Mouse (Mus musculus) liver, embryonic 11.5 days (tissue): ENCODE measurements around the gene Anks4b. TPM values are rescaled to one million over a fixed set of nuclear protein-coding genes. Genes with fewer than 3 reads are reported as not detected.

Source experiments
- ATAC-seq: fragments of 200-750 bp; cut with Nextera tagmentation; replicated peaks from 2 replicates; pipeline ENCODE4 v1.8.0; 2017; ENCODE audit warnings: moderate number of reproducible peaks, mild to moderate bottlenecking, moderate TSS enrichment, moderate library complexity; ENCODE audit not compliant: low FRiP score
- DNase-seq: peaks from one replicate; pipeline ENCODE4 v3.0.0-alpha.2; 2017; ENCODE audit warnings: low spot score
- H3K27ac ChIP-seq: fragments of 300-500 bp; sonication (generic); 2 replicates; pipeline ENCODE4 v1.5.1; 2014; ENCODE audit warnings: mild to moderate bottlenecking, low read depth, low read length, control low read depth
- H3K27me3 ChIP-seq: fragments of 300-500 bp; sonication (generic); replicated peaks from 2 replicates; pipeline ENCODE4 v1.6.1; 2014; ENCODE audit warnings: low read length, mixed read lengths; ENCODE audit not compliant: control insufficient read depth, insufficient read depth
- H3K36me3 ChIP-seq: fragments of 300-500 bp; sonication (generic); 2 replicates; pipeline ENCODE4 v1.6.1; 2014; ENCODE audit warnings: mild to moderate bottlenecking, low read length, moderate library complexity, mixed read lengths; ENCODE audit not compliant: control insufficient read depth, insufficient read depth
- H3K4me1 ChIP-seq: fragments of 300-500 bp; sonication (generic); replicated peaks from 2 replicates; pipeline ENCODE4 v1.6.1; 2014; ENCODE audit warnings: low read length, mixed read lengths; ENCODE audit not compliant: control insufficient read depth, insufficient read depth
- H3K4me2 ChIP-seq: fragments of 300-500 bp; sonication (generic); 2 replicates; pipeline ENCODE4 v1.6.1; 2014; ENCODE audit warnings: mild to moderate bottlenecking, control low read depth, moderate library complexity
- H3K4me3 ChIP-seq: fragments of 300-500 bp; sonication (generic); 2 replicates; pipeline ENCODE4 v1.5.1; 2014; ENCODE audit warnings: low read depth, low read length, control low read depth
- H3K9ac ChIP-seq: fragments of 300-500 bp; sonication (generic); 2 replicates; pipeline ENCODE4 v1.6.1; 2014; ENCODE audit warnings: low read depth, low read length, control low read depth
- H3K9me3 ChIP-seq: fragments of 300-500 bp; sonication (generic); 2 replicates; pipeline ENCODE4 v1.6.1; 2016; ENCODE audit warnings: low read length, inconsistent platforms, mixed read lengths; ENCODE audit not compliant: control insufficient read depth
- WGBS: fragments of 180-500 bp; shearing (Covaris S2); extraction: QIAGEN DNeasy Blood & Tissue Kit; methylation state at CpG from one replicate; pipeline ENCODE4 v1.1.7; 2014; 5-methylcytosine and 5-hydroxymethylcytosine counted together
- polyA plus RNA-seq: library from polyadenylated mRNA; unstranded; fragments of >200 nt; fragmentation: Nextera tagmentation; extraction: Ambion mirVana; gene quantifications from 2 replicates; pipeline ENCODE4 v1.2.1, GENCODE M21; 2014

Anks4b gene
- polyA plus RNA-seq, 1 experiment from 2014 or later: 1.9 TPM

- 75% methylated on average over 5 of the region's 5 CpGs for WGBS
- Histone ChIP-seq H3K27ac (no peak overlapping the region), H3K9ac (no peak overlapping the region), H3K36me3 (no peaks in the 10 kb centered on the region), H3K4me3 (no peak overlapping the region), H3K27me3 (no peaks in the 10 kb centered on the region), H3K4me2 (no peak overlapping the region), H3K4me1 (no peaks in the 10 kb centered on the region), H3K9me3 (no peaks in the 10 kb centered on the region)
- ATAC-seq (no peak), DNase-seq (no peak)
Observed at GRCm38 (mm10) chr7:120180547-120180946, 6.9 kb downstream of the Anks4b start.

GRCm38 (mm10) chr7:120181401-120182230 lies 8.0 kb downstream of the Anks4b start:
- no peak overlapping the region for H3K27ac ChIP-seq
- ATAC-seq: no peak

GRCm38 (mm10) chr7:120182891-120183290 lies 9.2 kb downstream of the Anks4b start:
- DNase-seq: no peak
- Histone ChIP-seq H3K9me3 (no peaks in the 10 kb centered on the region), H3K4me2 (no peak overlapping the region), H3K4me3 (no peak overlapping the region), H3K27ac (no peak overlapping the region), H3K9ac (no peak overlapping the region), H3K36me3 (no peaks in the 10 kb centered on the region), H3K27me3 (no peaks in the 10 kb centered on the region), H3K4me1 (no peaks in the 10 kb centered on the region)
- ATAC-seq: no peak

More at GRCm38 (mm10) chr7:120181401-120182230, 8.0 kb downstream of the Anks4b start:
- no peak for DNase-seq
- no peaks in the 10 kb centered on the region for H3K9me3 ChIP-seq
- H3K4me3 ChIP-seq: no peak overlapping the region
- H3K9ac ChIP-seq: no peak overlapping the region
- no peaks in the 10 kb centered on the region for H3K4me1 ChIP-seq
- WGBS: 87% methylated on average over 4 of the region's 4 CpGs
- no peaks in the 10 kb centered on the region for H3K36me3 ChIP-seq
- H3K27me3 ChIP-seq: no peaks in the 10 kb centered on the region
- H3K4me2 ChIP-seq: no peak overlapping the region

- no peaks in the 10 kb centered on the region for H3K9me3 ChIP-seq
- no peak overlapping the region for H3K4me3 ChIP-seq
- 83% methylated on average over 5 of the region's 5 CpGs for WGBS
- no peaks in the 10 kb centered on the region for H3K4me1 ChIP-seq
- no peak overlapping the region for H3K9ac ChIP-seq
- H3K36me3 ChIP-seq: no peaks in the 10 kb centered on the region
- DNase-seq: no peak
- H3K4me2 ChIP-seq: no peak overlapping the region
- no peaks in the 10 kb centered on the region for H3K27me3 ChIP-seq
- no peak overlapping the region for H3K27ac ChIP-seq
- ATAC-seq: no peak
Observed at GRCm38 (mm10) chr7:120188946-120189345, 15.3 kb downstream of the Anks4b start.

- 61% methylated on average over 8 of the region's 8 CpGs for WGBS
- no peaks in the 10 kb centered on the region for H3K9me3 ChIP-seq
- H3K4me3 ChIP-seq: no peak overlapping the region
- ATAC-seq: peak; percentile 59; the same call in 1 of the 2 replicates
- no peaks in the 10 kb centered on the region for H3K4me1 ChIP-seq
- H3K4me2 ChIP-seq: no peak overlapping the region
- H3K27me3 ChIP-seq: no peaks in the 10 kb centered on the region
- no peak overlapping the region for H3K9ac ChIP-seq
- H3K27ac ChIP-seq: no peak overlapping the region
- H3K36me3 ChIP-seq: no peaks in the 10 kb centered on the region
- no peak for DNase-seq
Observed at GRCm38 (mm10) chr7:120189369-120190149, 15.9 kb downstream of the Anks4b start.

- H3K36me3 ChIP-seq: no peaks in the 10 kb centered on the region
- H3K9ac ChIP-seq: no peak overlapping the region
- no peak overlapping the region for H3K4me3 ChIP-seq
- no peak overlapping the region for H3K27ac ChIP-seq
- H3K9me3 ChIP-seq: no peaks in the 10 kb centered on the region
- WGBS: 68% methylated on average over 8 of the region's 8 CpGs
- ATAC-seq (peak; percentile 44; the same call in 1 of the 2 replicates), DNase-seq (no peak)
- no peaks in the 10 kb centered on the region for H3K27me3 ChIP-seq
- no peaks in the 10 kb centered on the region for H3K4me1 ChIP-seq
- H3K4me2 ChIP-seq: no peak overlapping the region
Observed at GRCm38 (mm10) chr7:120190150-120190665, 16.6 kb downstream of the Anks4b start.

GRCm38 (mm10) chr7:120192207-120192606 lies 18.5 kb downstream of the Anks4b start:
- no peak for ATAC-seq
- H3K27me3 ChIP-seq: no peaks in the 10 kb centered on the region
- H3K9me3 ChIP-seq: no peaks in the 10 kb centered on the region
- no peaks in the 10 kb centered on the region for H3K4me1 ChIP-seq
- no peak for DNase-seq
- 62% methylated on average over 3 of the region's 3 CpGs for WGBS
- no peak overlapping the region for H3K4me3 ChIP-seq
- H3K4me2 ChIP-seq: no peak overlapping the region
- H3K9ac ChIP-seq: no peak overlapping the region
- no peak overlapping the region for H3K27ac ChIP-seq
- H3K36me3 ChIP-seq: no peaks in the 10 kb centered on the region

- H3K27me3 ChIP-seq: no peaks in the 10 kb centered on the region
- 76% methylated on average over 6 of the region's 6 CpGs for WGBS
- ATAC-seq (no peak), DNase-seq (no peak)
- H3K9me3 ChIP-seq: no peaks in the 10 kb centered on the region
- H3K4me3 ChIP-seq: no peak overlapping the region
- no peaks in the 10 kb centered on the region for H3K36me3 ChIP-seq
- no peak overlapping the region for H3K4me2 ChIP-seq
- no peak overlapping the region for H3K9ac ChIP-seq
- H3K4me1 ChIP-seq: no peaks in the 10 kb centered on the region
- H3K27ac ChIP-seq: no peak overlapping the region
Observed at GRCm38 (mm10) chr7:120192816-120193215, 19.2 kb downstream of the Anks4b start.
